Mouse (Mus musculus): Measurements from ENCODE around the gene Stk40. TPM values are rescaled to one million over a fixed set of nuclear protein-coding genes. Genes with fewer than 3 reads are reported as not detected.

Stk40 gene
- polyA plus RNA-seq, 1 experiment from 2014 or later, result 17.3 TPM

DNA sequence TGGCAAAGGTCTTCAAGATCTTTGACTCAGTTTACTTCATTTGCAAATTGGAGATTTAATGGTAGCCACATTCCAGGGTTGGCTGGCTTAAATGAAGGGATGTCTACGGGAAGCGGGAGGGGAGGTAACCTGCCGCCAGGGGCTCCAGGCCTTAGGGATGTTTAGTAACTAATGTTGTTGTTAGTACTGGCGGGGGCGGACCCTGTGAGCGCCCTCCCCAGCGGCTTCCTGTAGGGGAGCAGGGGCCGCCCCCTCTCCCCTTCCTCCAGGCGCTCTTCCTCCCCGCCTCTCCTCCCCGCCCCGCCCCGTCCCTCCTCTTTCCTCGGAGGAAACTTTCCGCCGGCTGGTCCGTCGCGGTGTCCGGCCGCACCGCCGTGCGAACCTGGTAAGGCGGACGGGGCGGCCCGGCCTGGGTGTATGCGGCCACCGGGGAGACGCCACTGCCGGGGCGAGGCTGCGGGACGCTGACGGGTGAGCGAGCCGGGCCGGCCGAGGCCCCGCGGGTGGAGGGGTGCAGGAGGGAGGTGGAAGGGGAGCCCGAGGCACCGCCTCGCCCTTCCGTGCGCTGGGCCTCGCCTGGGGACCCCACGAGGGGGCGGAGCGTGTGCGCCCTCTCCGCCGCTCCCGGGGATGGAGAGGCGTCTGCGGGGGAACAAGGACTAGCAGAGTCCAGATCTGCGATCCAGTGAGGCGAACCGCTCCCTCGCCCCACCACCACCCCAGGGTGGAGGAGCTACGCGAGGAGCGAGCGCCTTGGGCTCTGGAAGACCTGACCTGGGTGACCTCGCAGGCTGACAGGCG lies 44.6 kb downstream of the Stk40 start:
- Histone ChIP-seq H3K27ac (replicated peaks) (peak overlapping the region; percentile 90), H3K4me1 (replicated peaks; ENCODE audit: control insufficient read depth, insufficient read depth) (peaks cover 4% of the 10 kb centered on the region; the same call in 1 of the 2 replicates), H3K27me3 (ENCODE audit: control insufficient read depth, insufficient read depth, low read length) (no peaks in the 10 kb centered on the region), H3K4me2 (replicated peaks; ENCODE audit: low read depth) (peak overlapping the region; percentile 72), H3K9ac (ENCODE audit: low read length) (peak overlapping the region; percentile 75), H3K4me3 (ENCODE audit: low read depth, low read length) (peak overlapping the region; percentile 60), H3K9me3 (ENCODE audit: control insufficient read depth, low read length) (no peaks in the 10 kb centered on the region), H3K36me3 (ENCODE audit: control insufficient read depth, insufficient read depth, low read length) (peaks cover 3% of the 10 kb centered on the region; the same call in 1 of the 2 replicates)
- WGBS, result under 1% methylated on average over 62 of the region's 67 CpGs
- TF ChIP-seq CTCF (IDR thresholded peaks at IDR 0.05; ENCODE audit: low read depth), result peak; percentile 15; the same call in 1 of the 2 replicates
- TF ChIP-seq EP300 (optimal IDR thresholded peaks at IDR 0.05), result peak; percentile 39
- peak; percentile 76 for DNase-seq (ENCODE audit: low spot score)
- peak; percentile 68 for ATAC-seq (ENCODE audit: low FRiP score, low TSS enrichment)

DNA sequence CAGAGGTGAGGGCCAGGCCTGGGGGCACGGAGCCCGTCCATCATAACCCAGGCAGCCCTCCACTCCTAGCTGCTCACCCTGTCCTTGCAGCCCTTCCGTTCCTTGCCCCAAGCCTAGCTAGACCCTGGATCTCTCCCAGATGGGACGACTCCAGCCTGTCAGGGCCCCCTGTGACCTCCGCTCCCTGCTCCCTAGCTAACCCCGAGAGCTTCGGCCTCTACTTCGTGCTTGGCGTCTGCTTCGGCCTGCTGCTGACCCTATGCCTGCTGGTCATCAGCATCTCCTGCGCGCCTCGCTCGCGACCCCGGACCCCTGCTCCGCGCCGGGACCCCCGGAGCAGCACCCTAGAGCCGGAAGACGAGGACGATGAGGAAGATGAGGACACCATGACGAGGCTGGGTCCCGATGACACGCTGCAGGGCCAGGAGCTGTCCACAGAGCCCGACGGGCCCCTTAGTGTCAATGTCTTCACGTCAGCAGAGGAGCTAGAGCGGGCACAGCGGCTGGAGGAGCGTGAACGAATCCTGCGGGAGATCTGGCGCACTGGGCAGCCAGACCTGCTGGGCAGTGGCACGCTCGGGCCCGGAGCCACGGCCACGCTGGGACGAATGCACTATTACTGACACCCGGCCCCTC lies 45.4 kb downstream of the Stk40 start:
- 28% methylated on average over 42 of the region's 42 CpGs for WGBS
- DNase-seq (ENCODE audit: low spot score), result no peak

DNA sequence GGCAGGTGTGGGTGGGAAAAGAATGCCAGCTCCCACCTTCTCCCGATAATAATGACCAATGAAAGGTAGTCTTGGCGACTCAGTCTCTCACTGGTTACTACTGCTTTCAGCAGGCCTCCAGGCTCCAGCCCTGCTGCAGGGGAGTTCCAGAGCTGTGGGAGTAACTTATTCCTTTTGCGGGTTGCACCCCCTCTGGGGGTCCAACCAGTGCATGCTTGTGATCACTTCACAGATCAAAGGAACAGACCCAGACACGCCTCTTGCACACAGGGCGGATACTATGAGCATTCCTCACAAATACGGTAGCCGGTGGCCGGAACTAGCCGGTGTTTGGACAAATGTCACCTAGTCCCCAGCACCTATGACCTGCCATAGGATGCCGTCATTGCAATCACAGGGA lies 46.0 kb downstream of the Stk40 start:
- Histone ChIP-seq H3K9me3 (ENCODE audit: control insufficient read depth, low read length) (no peaks in the 10 kb centered on the region), H3K4me1 (replicated peaks; ENCODE audit: control insufficient read depth, insufficient read depth) (peaks cover 4% of the 10 kb centered on the region; the same call in 1 of the 2 replicates), H3K27me3 (ENCODE audit: control insufficient read depth, insufficient read depth, low read length) (no peaks in the 10 kb centered on the region), H3K4me2 (replicated peaks; ENCODE audit: low read depth) (peak overlapping the region; percentile 72), H3K27ac (replicated peaks) (peak overlapping the region; percentile 65), H3K9ac (ENCODE audit: low read length) (peak overlapping the region; percentile 75), H3K4me3 (ENCODE audit: low read depth, low read length) (peak overlapping the region; percentile 60), H3K36me3 (ENCODE audit: control insufficient read depth, insufficient read depth, low read length) (peaks cover 3% of the 10 kb centered on the region; the same call in 1 of the 2 replicates)
- WGBS, result 37% methylated on average over 10 of the region's 10 CpGs
- 0 out of 2 replicates have a peak, but pooled peaks have one; percentile 0 for ATAC-seq (ENCODE audit: low FRiP score, low TSS enrichment)
- DNase-seq (ENCODE audit: low spot score), result no peak
- TF ChIP-seq CTCF (IDR thresholded peaks at IDR 0.05; ENCODE audit: low read depth) (no peak), EP300 (optimal IDR thresholded peaks at IDR 0.05) (no peak)

More for the DNA sequence above, 45.4 kb downstream of the Stk40 start:
- Histone ChIP-seq H3K9ac (ENCODE audit: low read length) (peak overlapping the region; percentile 75), H3K4me3 (ENCODE audit: low read depth, low read length) (peak overlapping the region; percentile 60), H3K9me3 (ENCODE audit: control insufficient read depth, low read length) (no peaks in the 10 kb centered on the region), H3K27me3 (ENCODE audit: control insufficient read depth, insufficient read depth, low read length) (no peaks in the 10 kb centered on the region), H3K4me1 (replicated peaks; ENCODE audit: control insufficient read depth, insufficient read depth) (peaks cover 4% of the 10 kb centered on the region; the same call in 1 of the 2 replicates), H3K4me2 (replicated peaks; ENCODE audit: low read depth) (peak overlapping the region; percentile 72), H3K36me3 (ENCODE audit: control insufficient read depth, insufficient read depth, low read length) (peaks cover 3% of the 10 kb centered on the region; the same call in 1 of the 2 replicates), H3K27ac (replicated peaks) (peak overlapping the region; percentile 90)
- peak; percentile 1; the same call in 1 of the 2 replicates for ATAC-seq (ENCODE audit: low FRiP score, low TSS enrichment)
- TF ChIP-seq CTCF (IDR thresholded peaks at IDR 0.05; ENCODE audit: low read depth), result no peak
- TF ChIP-seq EP300 (optimal IDR thresholded peaks at IDR 0.05), result no peak

DNA sequence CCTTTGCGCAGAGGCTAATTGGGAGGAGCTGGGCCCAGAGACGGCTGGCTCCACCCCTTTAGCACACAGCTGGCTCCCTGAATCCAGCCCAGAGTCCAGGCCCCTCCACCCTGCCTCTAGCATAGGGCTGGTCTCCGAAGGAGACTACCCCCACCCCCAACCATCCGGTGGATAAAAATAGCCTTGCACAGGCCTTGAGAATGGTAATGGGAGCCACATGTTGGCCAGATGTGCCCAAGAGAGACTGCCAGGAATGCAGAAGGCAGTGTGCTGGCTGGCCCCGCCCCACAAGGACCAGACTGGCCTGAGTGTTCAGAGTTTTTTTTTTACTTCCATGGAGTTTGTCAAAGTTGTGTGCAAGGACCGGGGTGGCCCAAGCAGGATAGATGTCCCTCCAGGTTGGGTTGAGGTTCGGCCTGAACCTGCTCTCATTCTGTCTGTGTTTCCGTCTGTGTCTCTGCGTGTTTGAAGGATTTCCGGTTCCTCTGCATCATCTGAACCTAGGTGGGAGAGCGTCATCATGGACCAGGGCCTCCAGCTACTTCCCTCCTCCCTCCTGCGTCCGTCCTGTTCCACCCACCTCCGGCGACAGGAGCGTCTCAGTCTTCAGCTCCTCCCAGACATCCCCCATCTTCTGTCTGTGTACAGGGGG lies 46.7 kb downstream of the Stk40 start:
- peak overlapping the region; percentile 65 for H3K27ac ChIP-seq (replicated peaks)
- peak; percentile 59 for DNase-seq (ENCODE audit: low spot score)
- H3K27me3 ChIP-seq (ENCODE audit: control insufficient read depth, insufficient read depth, low read length), result no peaks in the 10 kb centered on the region
- H3K4me2 ChIP-seq (replicated peaks; ENCODE audit: low read depth), result peak overlapping the region; percentile 72
- H3K9ac ChIP-seq (ENCODE audit: low read length), result no peak overlapping the region
- no peak for TF ChIP-seq CTCF (IDR thresholded peaks at IDR 0.05; ENCODE audit: low read depth)
- no peak for TF ChIP-seq EP300 (optimal IDR thresholded peaks at IDR 0.05)
- peaks cover 4% of the 10 kb centered on the region; the same call in 1 of the 2 replicates for H3K4me1 ChIP-seq (replicated peaks; ENCODE audit: control insufficient read depth, insufficient read depth)
- peaks cover 3% of the 10 kb centered on the region; the same call in 1 of the 2 replicates for H3K36me3 ChIP-seq (ENCODE audit: control insufficient read depth, insufficient read depth, low read length)
- WGBS, result 30% methylated on average over 16 of the region's 16 CpGs
- no peaks in the 10 kb centered on the region for H3K9me3 ChIP-seq (ENCODE audit: control insufficient read depth, low read length)
- 0 out of 2 replicates have a peak overlapping the region, but pooled peaks have one; percentile 6 for H3K4me3 ChIP-seq (ENCODE audit: low read depth, low read length)
- peak; percentile 66 for ATAC-seq (ENCODE audit: low FRiP score, low TSS enrichment)

DNA sequence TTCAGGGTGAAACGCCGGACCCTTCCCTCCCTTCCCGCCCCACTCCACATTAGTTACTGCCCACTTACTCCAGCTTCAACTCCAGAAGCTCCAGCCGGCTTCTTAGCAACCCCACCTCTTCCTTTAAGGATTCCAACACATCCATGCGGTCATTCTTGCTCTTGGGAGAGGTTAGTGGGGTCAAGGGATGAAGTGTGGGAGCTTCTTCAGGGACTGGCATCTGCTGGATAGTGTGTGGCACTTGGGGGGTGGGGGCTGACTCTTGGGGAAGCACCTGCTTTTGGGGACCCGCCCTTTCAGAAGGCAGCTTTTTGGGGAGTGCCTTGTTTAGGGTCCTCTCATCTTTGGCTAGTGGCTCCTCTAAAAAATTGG lies 47.2 kb downstream of the Stk40 start:
- Histone ChIP-seq H3K4me1 (replicated peaks; ENCODE audit: control insufficient read depth, insufficient read depth) (peaks cover 4% of the 10 kb centered on the region; the same call in 1 of the 2 replicates), H3K9ac (ENCODE audit: low read length) (no peak overlapping the region), H3K27me3 (ENCODE audit: control insufficient read depth, insufficient read depth, low read length) (no peaks in the 10 kb centered on the region), H3K4me3 (ENCODE audit: low read depth, low read length) (no peak overlapping the region), H3K9me3 (ENCODE audit: control insufficient read depth, low read length) (no peaks in the 10 kb centered on the region), H3K4me2 (replicated peaks; ENCODE audit: low read depth) (peak overlapping the region; percentile 72; the same call in 1 of the 2 replicates), H3K36me3 (ENCODE audit: control insufficient read depth, insufficient read depth, low read length) (peaks cover 3% of the 10 kb centered on the region; the same call in 1 of the 2 replicates), H3K27ac (replicated peaks) (peak overlapping the region; percentile 65; the same call in 1 of the 2 replicates)
- WGBS, result 55% methylated on average over 6 of the region's 6 CpGs
- DNase-seq (ENCODE audit: low spot score) (no peak), ATAC-seq (ENCODE audit: low FRiP score, low TSS enrichment) (no peak)
- TF ChIP-seq CTCF (IDR thresholded peaks at IDR 0.05; ENCODE audit: low read depth), result no peak

Data from stomach, postnatal 0 days (tissue).